Mouse (Mus musculus) granulocyte monocyte progenitor cell, adult 5-6 weeks (primary cell): ENCODE results near the gene Gm47996. TPM values are rescaled to one million over a fixed set of nuclear protein-coding genes. Genes with fewer than 3 reads are reported as not detected.
"Not testable (repeated sequence)": the region's sequence is repeated elsewhere in the genome, so short reads cannot be mapped to it uniquely, and the experiment has no call there.

Experiments used
- ATAC-seq: replicated peaks from 2 replicates; pipeline ENCODE4 v1.8.0; 2016; ENCODE audit warnings: mild to moderate bottlenecking, moderate TSS enrichment, inconsistent platforms; ENCODE audit not compliant: poor library complexity, severe bottlenecking
- total RNA-seq, 2 experiments: library from RNA; stranded (forward) in 1 of 2; stranded (reverse) in 1 of 2; fragments of 200-712, 200-1000 nt in 1 of 2; fragments of >200 nt in 1 of 2; fragmentation: Nextera tagmentation in 1 of 2; gene quantifications; 2 replicates each; pipeline ENCODE4 v1.2.3; 2014 to 2017

Gm47996 gene
- total RNA-seq (2014; fragmentation: Nextera tagmentation) (not detected in 2 replicates), total RNA-seq (2017) (not detected in 2 replicates)

GRCm38 (mm10) chr1:151209824-151210355, at the start of gene Gm47996:
Gene Gm47996 (plus strand): TSS chr1:151210131.
- ATAC-seq, result not testable (repeated sequence)

- no peak for ATAC-seq
Measured at GRCm38 (mm10) chr1:151166031-151166430, 43.9 kb upstream of the Gm47996 start.

GRCm38 (mm10) chr1:151167297-151168047, 42.5 kb upstream of the Gm47996 start:
- peak; percentile 42 for ATAC-seq

- no peak for ATAC-seq
Measured at GRCm38 (mm10) chr1:151168637-151169036, 41.3 kb upstream of the Gm47996 start.

- ATAC-seq, result no peak
Measured at GRCm38 (mm10) chr1:151171572-151172461, 38.1 kb upstream of the Gm47996 start.

- ATAC-seq, result peak; percentile 79
Measured at GRCm38 (mm10) chr1:151177030-151177936, 32.6 kb upstream of the Gm47996 start.

- ATAC-seq, result no peak
Measured at GRCm38 (mm10) chr1:151177937-151178271, 32.0 kb upstream of the Gm47996 start.

- no peak for ATAC-seq
Measured at GRCm38 (mm10) chr1:151178505-151179083, 31.3 kb upstream of the Gm47996 start.

GRCm38 (mm10) chr1:151180167-151180566, 29.8 kb upstream of the Gm47996 start:
- ATAC-seq, result no peak

GRCm38 (mm10) chr1:151182266-151182665, 27.7 kb upstream of the Gm47996 start, which contains the start of gene Gm47985:
Gene Gm47985 (plus strand): TSS chr1:151182537.
- ATAC-seq, result not testable (repeated sequence)

- ATAC-seq, result not testable (repeated sequence)
Measured at GRCm38 (mm10) chr1:151186186-151186585, 23.7 kb upstream of the Gm47996 start.

- ATAC-seq, result not testable (repeated sequence)
Measured at GRCm38 (mm10) chr1:151186879-151187424, 23.0 kb upstream of the Gm47996 start.

- no peak for ATAC-seq
Measured at GRCm38 (mm10) chr1:151188469-151188868, 21.5 kb upstream of the Gm47996 start.

GRCm38 (mm10) chr1:151192075-151192474, 17.9 kb upstream of the Gm47996 start, which contains the start of gene Gm8947:
Gene Gm8947 (plus strand): TSS chr1:151192376.
- peak; percentile 53; the same call in 1 of the 2 replicates for ATAC-seq

- not testable (repeated sequence) for ATAC-seq
Measured at GRCm38 (mm10) chr1:151192739-151193138, 17.2 kb upstream of the Gm47996 start.

GRCm38 (mm10) chr1:151195986-151196385, 13.9 kb upstream of the Gm47996 start:
- not testable (repeated sequence) for ATAC-seq

- not testable (repeated sequence) for ATAC-seq
Measured at GRCm38 (mm10) chr1:151196690-151197089, 13.2 kb upstream of the Gm47996 start.

- ATAC-seq, result not testable (repeated sequence)
Measured at GRCm38 (mm10) chr1:151198120-151198519, 11.8 kb upstream of the Gm47996 start, which contains the start of gene Gm47995. Gene Gm47995 (plus strand): TSS chr1:151198448.

- ATAC-seq, result not testable (repeated sequence)
Measured at GRCm38 (mm10) chr1:151200620-151201019, 9.3 kb upstream of the Gm47996 start.
